Mouse (Mus musculus) natural killer cell, adult 2 months (primary cell): ENCODE measurements around the gene Dysf.

Experiments used
- DNase-seq, 2 experiments: peaks; one replicate each; pipeline ENCODE4 v3.0.0; 2022; ENCODE audit warnings: low spot score in 2 of 2

Gene Dysf

DNA sequence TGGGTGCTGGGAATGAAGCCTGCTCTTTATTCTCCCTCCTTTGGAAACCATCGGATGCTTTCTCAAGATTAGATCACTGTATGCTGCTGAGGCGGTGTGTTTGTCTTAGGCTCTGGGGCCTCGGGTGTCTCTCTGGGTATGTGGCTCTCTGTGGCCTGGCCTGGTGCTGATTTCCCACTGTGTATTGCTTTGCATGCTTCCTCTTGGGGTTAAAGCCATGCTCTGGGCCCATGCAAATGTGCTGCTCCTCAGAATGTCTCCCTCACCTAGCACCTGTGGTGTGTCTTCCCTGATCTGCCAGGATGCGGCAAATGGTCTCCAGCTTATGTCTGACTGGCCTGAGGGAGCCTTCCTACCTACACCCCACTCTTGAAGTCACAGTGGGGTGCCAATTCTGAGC lies 41.8 kb downstream of the Dysf start:
- DNase-seq: no peak

DNA sequence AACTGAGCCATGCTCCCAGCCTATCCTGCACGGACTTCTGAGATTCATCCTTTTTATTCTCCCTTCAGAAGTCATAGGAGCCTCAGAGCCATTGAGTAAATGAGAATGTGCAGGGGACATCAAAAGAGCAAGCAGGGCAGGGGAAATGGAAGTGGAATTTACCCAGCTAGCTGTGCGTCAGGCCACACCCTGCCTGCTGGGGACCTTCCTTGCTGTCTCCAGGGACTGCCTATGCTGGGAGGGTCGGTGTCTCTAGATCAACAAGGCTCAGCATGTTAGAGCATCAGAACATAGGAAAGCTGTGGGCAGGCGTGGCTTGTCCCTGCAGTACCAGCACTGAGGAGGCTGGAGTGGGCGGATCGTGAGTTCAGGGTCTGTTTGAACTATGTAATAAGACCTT lies 42.6 kb downstream of the Dysf start:
- no peak for DNase-seq

DNA sequence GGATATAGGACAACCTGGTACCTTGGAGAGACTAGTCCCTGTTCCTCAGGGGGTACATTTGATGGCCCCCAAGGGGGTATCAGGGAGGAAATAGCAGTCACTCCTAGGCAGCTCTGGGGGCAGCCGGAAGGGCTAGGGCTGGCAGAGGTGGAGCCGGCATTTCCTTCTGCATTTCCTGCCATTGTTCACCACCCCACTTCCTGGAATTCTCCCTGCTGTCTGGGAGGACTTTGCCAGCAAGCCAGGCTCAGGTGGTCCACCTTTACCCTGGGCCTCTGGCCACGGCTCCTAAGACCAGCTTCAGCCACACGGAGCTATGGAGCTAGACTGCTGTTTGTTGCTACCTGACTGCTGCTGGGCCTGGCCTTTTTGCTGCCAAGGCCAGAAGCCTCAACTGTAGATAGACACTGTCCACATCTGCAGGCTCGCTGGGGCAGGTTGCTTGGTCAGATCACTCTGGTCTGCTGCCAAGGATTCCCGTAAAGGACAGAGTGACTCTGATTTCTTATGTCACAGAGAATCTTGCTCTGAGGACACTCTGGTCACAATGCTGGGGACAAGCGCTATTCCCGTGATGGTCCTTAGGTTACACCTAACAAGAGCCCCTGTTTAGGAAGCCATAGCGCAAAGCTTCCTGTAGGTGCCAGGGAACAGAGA lies 45.6 kb downstream of the Dysf start:
- DNase-seq: no peak

DNA sequence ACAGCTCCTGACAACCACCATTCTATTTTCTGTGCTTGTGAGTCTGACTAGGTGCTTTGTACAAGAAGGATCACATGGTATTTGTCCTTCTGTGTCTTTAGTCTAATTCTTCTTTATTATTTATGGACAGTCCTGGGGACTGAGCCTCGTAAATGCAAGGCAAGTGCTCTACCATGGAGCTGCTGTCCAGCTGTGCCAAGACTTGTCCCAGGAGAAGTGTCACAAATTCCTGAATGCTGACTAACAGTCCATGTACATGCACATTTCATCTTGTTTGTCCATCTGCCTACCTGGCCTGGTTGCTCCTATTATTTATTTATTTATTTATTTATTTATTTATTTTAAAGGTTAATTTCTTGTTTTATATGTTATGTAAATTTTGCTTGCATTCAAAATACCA lies 47.2 kb downstream of the Dysf start:
- no peak for DNase-seq

DNA sequence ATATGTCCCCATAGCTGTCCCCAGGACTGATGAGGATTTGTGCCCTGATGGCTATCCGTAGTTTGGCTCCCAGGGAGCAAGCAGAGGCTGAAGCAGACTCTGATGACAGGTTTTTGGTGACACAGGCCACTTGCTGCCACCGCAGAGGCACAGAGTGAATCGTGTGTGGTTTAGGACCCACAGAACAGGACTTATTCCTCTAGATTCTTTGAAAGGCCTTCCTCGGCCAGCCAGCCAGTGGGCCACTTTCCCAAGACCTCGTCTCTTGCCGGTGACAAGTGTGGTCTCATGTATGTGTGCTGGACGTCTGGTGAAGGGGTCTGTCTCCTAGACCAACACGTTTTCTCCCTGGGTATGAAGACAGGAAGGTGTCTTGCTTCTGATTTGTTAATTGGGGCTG lies 48.8 kb downstream of the Dysf start:
- DNase-seq: no peak

DNA sequence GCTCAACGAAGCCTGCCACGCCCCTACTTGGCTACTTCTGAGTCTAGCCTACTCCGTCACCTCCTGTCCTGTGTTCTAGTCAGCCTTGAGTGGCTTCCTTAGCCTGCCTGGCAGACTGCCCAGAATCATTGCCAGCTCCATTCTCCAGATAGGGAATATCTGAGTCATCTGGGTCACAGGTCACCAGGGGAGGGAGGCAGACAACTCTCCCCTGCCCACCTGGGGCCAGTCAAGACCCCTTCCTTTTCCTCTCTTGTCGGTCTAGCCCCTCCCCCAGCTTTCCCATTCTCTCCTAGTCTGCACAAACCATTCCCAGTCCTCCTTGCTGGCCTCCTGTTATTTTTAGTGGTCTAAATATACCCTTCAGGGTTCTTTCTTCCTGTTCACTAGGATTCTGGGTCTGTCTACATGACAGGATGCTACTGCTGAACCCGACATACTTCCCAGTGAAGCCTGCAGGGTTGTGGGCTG lies 50.3 kb downstream of the Dysf start:
- DNase-seq: no peak

DNA sequence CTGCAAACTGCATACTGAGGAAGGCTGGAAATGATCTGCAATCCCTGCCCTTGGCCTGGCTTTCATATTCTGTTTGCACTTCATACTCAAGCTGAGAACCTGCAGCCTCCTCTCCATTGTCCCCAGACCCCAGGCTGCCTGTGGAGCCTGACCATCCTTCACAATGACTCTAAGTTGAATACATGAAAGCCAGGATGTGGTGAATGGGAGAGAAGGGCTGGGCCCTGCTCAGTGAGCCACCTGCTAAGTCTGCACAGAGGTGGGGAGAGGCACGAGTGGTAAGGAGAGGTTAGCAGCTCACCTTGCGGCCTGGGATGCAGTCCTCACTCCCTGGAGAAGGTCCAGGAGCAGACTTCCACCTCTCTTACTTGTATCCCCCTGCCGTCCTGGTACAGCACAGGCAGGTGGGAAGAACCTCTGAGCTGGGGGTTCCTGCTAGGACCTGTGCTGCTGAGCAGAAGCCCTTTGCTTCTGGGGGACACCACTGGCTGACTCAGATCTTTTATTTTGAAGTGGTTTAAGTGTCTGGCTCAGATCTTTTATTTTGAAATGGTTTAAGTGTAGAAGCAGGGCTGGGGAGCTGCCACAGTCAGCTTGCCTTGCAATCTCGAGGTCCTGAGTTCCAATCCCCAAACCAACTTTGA lies 51.5 kb downstream of the Dysf start:
- DNase-seq: no peak

DNA sequence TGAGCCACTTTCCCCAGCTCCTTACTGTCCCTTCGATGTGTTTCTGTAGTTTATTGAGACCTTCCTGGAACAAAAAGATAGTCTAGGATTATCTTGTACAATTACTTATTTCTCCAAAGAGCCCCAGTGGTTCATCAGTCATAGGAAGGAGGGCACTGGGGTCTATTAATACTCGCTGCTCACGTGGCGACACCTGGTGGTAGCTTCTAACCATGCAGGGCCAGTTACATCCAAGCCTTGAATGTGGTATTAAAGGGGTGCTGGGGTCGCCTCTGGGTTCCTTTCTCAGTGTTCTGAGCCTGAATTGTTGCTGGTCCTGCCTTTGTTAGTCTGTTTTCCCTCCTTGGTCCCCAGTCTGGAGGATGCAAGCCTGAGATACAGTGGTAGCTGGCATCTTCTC lies 52.9 kb downstream of the Dysf start:
- DNase-seq: peak in 1 of 2 experiments; percentile 26

DNA sequence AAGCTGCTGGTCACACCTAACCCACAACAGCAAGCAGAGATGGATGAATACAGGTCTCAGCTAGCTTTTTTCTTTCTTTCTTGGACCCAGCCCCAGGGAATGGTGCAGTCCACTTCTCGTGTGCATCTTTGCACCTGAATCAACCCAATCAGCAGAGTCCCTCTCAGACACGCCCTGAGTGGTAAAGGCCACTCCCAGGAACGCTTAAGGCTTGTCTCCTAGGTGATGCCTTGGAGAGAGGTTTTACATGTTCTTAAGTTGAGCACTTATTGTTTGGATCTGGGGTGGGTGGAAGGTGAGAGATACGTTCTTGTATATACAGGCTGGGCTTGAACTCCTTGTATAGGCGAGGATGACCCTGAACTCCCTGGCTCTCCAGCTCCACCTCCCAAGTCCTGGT lies 54.2 kb downstream of the Dysf start:
- DNase-seq: no peak

DNA sequence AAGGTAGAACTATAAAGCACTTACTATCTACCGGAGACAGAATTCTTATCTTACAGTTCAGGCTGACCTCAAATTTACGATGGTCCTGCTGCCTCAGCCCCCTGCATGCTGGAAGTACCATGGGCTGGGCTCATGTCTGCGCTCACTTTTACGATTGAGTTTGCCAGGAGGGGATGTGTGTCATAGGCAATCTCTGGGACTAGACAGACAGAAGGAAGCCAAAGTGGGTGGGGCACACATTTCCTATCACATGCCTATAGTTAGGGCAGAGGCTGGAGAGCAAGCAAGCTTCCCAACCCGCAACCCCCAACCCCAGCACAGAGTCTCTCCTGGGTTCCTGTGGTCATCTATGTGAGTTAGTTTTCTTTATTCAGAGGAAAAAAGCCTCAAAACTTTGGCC lies 59.8 kb downstream of the Dysf start:
- DNase-seq: no peak

DNA sequence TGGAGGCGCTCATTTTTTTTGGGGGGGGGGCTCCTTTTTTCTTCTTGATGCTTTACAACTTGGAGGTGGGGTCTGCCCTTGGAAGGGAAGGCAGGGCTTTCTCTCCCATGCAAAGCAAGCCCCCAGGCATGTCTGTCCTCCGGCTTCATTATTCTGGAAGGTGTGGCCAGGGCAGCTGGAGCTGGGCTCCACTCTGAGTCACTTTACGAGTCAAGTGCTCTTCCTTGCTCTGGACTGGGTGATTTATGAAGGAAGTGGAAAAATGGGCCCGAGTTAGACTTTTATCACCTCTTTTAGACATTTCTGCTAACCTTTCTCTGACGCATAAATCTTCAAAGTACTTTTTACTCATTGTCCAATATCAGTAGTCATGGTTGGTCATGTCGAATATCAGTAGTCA lies 61.9 kb downstream of the Dysf start:
- DNase-seq: no peak

DNA sequence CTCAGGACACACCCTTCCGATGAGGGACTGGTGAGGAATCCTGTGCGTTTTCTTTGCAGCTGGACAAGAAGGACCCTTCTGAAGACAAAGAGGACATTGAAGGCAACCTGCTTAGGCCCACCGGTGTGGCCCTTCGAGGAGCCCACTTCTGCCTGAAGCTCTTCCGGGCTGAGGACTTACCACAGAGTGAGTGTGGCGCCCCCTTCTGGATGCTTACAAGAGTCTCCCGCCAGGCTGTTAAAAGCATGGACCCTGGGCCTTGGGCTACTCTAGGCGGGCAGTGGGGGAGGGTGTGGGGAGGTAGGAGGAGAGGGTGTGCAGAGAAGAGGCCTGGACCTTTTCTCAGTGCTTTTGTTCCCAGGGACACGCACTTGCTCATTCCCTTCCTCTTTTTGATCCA lies 64.2 kb downstream of the Dysf start:
- DNase-seq: no peak

DNA sequence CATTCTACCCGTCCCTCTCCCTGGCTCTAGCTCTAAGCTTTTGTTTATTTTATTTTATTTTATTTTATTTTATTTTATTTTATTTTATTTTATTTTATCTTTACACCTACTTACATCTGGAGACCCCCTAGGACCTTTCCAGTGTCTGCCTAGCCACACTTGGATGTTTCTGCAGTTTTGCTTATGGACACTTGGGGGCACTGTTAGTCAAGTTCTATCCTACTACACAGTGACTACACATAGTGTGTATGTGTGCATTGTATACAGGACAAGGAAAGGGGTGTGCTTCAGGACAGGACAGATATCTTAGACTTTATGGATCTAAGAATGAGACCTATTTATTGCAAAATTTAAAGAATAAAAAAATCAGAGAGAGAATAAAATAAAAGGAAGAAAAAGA lies 69.8 kb downstream of the Dysf start:
- no peak for DNase-seq

DNA sequence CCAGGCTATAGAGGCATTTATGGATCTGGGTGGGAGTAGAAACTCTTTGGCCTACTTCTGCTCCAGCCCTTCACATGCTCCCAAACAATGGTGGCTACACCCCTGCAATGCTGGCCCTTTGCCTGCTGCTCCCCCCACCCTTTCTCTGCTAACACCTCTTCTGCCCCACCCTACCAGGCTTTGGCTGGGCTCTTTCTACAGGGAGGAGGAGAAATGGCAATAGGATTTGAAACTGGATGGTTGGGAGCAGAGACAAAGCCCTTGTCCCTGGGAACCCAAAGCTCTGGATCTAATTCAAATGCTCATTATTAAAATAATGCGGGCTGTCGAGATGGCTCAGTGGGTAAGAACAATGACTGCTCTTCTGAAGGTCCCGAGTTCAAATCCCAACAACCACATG lies 72.2 kb downstream of the Dysf start:
- DNase-seq: no peak

DNA sequence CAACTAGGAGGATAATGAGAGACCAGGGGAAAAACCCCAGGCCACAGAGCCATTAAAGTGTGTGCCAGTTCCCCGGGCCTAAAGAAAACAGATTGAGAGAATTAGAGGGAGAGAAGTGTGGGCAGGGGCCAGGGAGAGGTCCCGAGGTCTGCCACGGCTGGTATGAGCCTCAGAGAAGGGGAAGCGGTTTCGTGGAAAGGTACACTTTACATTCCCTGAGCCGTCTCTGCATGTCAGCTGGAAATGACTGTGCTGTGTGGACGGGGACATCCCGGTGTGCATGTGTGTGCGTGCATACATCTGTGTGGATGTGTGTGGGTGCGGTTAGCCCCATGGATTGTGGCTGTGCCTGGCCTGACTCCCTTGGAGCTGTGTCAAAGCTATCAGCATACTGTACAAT lies 76.4 kb downstream of the Dysf start:
- no peak for DNase-seq

DNA sequence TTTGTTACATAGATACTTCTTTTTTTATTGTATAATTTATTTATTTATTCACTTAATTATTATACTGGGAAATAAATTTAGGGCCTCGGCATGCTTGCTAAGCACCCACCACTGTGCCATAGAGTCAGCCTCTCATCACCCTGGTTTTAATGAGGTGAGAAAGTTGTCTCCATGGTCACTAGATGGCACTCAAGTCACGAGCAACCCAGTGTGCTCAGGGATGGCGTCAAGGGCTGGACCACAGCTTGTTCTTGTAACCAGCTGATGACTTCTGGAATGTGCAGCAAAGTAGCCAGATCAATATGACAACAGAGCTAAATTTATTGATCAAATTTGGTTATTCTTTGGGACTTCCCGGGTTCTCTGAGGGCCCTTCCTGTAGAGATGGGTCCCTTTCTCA lies 85.1 kb downstream of the Dysf start:
- DNase-seq: no peak

DNA sequence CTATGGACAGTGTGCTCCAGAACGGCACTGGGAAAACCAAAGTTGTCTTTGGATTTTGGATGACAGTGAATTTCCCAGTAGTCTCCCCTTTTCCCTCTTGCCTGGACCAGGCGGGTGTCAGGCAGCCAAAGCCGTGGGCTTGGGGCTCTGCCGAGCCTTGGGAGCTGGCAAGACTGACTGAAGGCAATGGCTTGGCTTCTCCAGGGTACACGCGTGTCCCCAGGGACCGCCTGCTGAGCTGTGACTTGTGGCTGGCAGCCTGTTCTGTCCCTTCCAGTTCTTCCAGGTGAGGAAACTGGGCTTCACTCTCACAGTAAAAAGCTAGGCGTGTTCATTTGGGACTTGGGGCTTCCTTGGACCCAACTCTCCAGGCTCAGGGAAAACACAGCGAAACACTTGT lies 86.1 kb downstream of the Dysf start:
- no peak for DNase-seq

DNA sequence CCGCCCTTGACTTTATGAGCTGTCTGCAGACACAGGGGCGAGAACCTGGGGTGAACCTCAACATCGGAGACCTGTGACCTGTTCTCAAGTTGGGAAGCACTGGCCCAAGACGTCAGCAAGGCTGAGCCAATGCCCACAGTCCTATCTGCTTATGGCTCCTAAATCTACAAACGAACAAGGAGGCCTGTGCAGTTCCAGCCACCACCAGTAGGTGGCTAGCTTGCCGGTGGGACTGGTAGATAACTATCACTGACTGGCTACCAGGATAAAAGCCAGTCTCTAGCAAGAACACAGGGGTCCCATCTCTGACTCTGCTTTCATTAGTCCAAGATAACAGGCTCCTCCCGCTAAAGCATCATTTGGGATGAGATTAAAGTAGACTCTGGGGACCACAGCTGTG lies 86.6 kb downstream of the Dysf start:
- DNase-seq: peak; percentile 23 to 49

DNA sequence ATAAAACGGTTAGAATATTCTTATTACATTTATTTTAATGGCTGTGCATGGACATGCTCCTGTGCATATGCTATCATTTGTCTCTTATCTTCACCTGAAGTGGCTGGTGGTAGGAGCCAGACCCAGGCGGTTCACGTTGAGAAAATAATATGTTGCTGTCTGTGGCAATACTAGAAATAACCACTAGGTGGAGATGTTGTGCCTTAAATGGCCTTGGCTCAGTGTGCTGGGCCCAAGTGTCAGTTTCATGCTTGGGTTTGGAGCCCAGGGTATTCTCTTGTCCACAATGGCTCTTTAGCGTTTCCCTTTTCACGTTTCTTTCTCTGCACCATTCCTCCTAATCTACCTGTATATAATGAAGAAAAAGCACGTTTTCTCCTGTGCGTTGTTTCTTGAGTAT lies 87.5 kb downstream of the Dysf start:
- DNase-seq: peak in 1 of 2 experiments; percentile 9

DNA sequence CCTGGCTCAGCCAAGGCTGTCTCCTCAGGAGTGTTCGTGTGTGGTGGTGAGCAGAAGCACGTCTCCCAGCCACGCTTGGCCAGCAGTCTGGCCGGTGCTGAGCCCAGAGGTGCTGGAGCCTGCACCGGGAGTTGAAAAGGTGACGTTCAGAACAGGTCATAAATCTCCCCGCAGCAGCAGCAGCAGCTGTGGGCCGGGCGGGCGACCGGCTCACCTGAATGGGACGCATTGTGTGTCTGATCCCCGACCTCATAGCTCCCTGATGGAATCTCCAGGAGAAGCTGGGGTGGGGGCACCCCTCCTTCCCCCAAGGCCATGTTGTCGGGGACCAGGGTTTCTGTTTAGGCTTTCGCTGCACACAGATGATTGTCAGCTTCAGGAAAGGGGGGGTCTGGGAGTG lies 93.6 kb downstream of the Dysf start:
- no peak for DNase-seq

DNA sequence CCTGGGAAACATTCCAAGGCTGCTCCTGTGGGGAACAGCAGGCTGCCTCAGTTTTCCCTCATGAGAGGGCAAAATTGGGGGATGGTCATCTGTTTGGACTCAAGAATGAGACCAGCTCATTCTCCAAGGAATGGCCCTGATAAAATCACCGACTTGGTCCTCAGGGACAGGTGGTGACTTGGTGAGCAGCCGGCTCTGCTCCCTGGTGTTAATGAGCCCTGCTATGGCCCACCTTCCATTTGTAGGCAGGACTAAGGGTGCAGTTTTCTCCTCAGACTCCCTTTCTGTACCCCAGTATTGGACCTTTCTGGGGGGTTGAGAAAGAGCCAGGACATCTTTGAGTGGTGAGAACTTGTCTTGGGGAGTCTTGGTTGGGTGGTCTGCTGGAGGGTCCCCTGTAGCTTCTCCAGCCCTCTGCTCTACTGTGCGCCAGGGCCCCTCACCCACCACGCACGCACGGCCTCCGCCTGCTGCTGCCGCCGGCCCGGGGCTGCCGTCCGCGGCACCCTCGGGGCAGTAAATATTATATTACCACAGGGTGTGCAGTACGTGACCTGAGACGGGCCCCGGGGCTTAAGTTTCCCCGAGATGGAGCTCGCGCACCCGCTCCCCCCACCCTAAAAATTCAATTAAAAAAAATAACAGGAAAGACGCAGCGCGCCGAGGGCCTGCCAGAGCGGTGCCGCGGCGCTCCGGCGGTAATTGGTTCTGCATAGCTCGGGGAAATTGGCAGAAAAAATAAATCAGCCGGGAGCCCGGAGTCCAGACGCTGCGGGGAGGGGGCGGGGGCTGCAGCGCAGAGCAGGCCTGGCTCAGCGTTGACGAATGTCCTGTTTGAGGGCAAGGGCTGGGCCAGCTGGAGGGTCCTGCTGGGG lies 97.0 kb downstream of the Dysf start:
- DNase-seq: no peak

DNA sequence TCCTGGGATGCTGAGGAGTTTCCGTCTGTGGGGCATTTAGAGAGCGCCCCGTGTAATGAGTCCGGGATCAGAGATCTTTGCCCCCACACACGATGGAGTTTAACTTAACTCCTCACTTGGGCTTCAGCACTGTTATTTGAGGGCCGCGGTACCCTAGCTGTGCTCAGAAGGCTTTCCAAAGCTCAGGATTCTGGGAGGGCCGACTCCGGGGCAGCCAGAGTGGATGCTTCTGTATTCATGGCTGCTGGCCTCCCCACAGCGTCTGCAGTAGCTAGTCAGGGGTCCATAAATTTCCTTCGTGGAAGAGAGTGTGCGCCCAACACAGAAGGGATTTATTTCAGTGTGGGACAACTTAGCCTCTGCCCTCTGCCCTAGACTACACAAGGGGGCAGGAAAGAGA lies 97.7 kb downstream of the Dysf start:
- no peak for DNase-seq

DNA sequence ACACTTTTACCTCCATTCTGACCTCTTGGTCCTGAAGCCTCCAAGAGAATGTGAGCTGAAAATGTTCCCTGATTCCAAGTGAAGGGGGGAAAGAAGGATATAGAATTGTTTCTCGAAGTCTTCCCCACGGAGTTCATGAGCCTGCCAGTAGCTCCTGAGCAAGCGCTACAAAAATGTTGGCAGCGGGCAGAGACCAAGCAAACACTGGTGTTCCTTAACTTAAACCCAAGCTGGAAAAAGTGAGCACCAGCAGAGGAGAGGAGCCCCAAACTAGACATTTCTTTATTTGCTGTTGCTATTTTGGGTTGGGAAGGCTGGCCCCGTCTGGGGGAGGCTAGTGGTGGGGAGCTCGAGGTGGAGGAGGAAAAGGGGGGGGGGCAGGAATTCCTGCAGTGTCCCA lies 102.0 kb downstream of the Dysf start:
- DNase-seq: no peak
